Mouse (Mus musculus) urinary bladder, postnatal 36 days (tissue): ENCODE data around the gene Ung.

ENCODE experiments used
- DNase-seq, 2 experiments: peaks; one replicate each; pipeline ENCODE4 v3.0.0; 2022; ENCODE audit warnings: low spot score in 2 of 2, mixed read lengths in 1 of 2

Gene Ung

DNA sequence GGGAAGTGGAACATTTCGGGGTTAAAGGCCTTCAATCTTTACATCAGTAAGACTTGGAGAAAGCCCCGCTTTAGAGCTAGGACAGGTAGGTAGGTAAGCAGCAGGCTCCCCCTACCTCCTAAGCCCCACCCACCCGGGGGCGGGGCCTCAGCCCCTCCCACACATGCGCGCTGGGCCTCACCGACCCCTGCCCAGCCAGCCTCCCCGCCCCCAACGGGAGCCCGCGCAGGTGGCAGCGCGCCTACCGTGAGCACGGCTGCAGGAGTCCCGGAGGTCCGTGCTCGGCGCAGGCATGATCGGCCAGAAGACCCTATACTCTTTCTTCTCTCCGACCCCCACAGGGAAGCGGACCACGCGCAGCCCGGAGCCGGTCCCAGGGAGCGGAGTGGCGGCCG, at the start of gene Ung:
Gene Ung, plus strand, starts transcription at position 176 of the 395 bp plus-strand sequence.
- DNase-seq = no peak

DNA sequence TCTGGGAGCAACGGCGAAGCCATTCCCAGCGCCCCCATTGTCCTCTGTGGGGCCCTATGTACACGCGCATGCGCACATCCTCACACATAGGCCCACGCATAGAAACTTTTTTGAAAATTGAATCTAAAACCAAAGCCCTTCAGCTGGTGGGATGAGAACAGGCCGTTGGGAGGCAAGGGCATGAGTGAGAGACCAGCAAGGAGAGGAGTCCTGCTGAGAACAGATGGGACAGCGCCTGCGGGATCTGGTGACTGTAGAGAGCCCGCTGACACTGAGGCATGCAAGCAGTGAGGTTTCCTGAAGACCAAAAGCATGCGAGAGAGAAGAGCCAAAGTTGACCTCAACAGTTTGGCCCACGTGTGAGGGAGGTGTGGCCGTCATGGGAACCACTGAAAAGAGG, 44.7 kb upstream of the Ung start:
- no peak for DNase-seq

DNA sequence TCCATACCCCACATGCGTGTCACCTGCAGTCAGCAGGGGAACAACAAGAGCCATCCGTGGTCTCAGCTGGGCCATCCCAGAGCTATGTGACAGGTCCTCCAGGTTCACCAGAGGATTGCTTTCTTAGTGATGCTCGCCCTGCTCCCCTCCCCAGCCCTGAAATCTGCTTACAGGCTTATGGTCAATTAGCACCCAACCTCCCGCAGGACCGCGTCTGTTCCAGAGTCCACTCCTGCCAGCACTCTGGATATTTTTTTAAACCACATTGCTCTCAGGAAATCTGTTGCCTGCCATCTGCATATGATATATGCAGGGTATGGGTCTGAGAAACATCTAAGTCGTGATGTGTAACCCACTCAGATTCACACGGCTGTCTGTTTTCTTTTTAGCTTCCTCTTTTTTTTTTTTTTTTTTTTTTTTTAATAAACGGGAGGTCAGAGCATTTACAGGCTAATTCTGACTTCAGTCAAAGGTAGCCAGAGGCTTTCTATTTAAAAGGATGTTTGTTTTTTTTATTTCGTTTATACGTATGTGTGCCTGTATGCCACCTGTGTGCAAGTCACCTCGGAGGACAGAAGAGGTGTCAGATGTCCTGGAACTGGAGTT, 42.2 kb upstream of the Ung start:
- DNase-seq = no peak

DNA sequence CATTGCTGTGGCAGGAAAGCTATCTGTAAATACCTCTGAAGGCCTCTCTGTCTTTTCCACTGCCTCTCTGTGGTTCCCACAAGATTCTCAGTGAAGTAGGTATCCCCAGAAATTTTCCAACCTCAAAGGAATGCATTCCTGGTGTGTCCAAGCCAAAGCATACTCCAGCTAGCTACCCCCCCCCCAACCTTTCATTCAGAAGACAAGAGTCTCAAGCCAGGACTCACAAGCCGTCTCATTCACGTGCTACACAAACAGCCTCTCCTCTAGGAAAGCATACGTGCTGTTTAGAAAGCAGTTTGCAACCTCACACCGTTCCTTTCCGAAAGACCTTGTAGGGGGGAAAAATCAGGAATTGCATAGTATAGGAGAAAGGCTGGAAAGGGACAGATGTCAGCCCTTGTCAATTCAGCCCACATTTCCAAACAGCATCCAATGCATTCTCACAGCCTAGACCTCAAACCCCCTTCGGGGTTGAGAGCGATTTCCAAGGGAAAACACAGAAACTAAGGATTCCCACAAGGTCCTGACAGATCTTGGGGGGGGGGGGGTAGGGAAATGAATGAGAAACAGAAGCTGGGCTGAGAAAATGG, 39.7 kb upstream of the Ung start:
- no peak for DNase-seq

DNA sequence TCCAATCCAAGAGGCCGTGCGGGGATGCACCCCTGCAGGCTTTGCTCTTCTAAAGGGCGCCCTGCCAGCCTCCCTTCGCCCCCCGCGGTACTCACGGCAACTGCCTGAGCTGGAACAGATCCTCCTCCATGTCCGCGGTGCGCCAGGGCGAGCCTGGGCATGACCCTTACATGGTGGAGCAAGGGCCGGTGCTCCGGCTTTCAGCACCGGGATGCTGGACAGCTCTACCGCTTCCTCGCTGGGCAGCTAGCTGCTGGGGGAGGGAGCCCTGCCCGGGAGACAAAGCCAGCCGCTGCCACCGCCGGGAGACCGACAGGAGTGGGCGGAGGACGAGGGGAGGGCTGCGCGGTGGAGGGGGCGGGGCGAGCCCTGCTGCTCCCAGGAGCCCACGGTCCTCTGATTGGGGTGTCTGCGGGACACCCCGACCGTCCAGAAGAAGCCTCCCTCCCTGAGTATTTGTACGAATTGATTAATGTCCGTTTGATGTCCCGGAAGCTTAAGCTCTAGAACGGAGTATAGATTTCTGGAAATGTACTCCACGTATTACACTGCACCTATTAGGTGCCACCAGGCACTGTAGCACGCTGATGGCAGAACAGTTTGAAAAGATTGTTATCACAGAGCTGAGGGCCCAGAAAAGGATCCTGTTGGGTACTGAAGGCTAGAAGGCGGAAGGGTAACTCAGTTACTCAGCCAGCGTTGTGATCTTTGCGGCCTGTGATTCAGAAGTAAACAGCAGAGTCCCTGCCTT, 39.0 kb upstream of the Ung start, which contains the start of gene Svop:
Gene Svop, minus strand, starts transcription at position 514 of the 751 bp plus-strand sequence.
- DNase-seq = peak; percentile 41 to 67

DNA sequence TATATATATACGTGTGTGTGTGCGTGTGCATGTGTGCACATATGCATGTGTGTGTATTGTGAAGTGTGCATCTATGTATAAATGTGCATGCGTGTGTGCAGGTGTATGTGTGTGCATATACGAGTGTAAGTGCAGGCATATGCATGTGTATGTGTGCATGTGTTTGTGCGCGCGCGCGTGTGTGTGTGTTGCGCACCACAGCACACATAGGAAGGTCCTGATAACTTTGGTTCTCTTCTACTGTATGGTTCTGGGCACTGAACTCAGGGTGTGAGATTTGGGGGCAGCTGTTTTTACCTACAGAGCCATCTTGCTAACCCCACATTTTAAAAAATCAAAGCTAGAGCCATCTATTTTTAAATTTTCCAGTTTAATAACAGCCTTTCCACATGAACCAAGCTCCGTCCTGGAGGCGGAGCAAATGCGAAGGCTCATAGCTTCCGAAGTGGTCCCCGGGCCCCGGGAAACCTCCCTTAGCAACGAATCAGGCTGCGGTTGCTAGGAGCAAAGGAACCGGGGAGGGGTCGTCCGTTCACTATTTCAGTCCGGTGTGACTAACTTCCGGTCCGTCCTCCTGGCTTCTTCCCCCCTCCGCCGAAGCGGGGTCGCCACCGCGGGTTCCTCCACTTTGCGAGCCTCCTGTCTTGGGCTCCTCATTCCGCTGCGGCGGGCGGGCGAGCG, 30.3 kb upstream of the Ung start:
- peak; percentile 89 to 91 for DNase-seq

DNA sequence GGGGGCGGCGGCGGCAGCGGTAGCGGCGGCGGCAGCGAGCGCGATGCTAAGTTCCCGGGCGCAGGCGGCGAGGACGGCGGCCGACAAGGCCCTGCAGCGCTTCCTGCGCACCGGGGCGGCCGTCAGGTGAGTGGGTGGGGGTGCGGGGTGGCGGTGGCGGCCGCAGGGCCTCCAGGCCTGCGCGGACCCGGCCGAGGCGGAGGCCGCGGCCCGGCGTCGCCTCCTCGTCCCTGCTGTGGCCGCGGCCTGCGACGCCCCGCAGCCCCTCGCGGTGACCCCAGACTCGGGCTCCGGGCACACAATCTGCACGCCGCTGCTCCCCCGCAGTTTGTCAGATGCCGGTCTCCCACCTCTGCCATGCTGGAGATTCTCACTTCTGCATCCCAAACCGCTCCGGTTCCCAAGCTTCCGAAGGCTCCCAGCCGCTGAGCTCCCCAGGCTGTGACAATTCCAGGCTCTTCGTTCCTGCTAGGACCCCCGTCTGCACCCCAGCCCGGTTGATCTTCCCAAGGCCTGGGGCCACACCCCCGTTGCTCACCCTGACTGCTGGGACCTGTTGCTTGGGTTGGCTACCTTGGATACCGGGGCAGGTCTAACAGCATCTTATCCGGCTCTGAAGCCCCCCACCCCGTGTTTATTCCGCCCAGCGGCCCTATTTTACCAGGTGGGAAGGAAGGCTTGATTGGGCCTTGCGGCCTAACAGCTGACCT, 29.6 kb upstream of the Ung start:
- no peak for DNase-seq

DNA sequence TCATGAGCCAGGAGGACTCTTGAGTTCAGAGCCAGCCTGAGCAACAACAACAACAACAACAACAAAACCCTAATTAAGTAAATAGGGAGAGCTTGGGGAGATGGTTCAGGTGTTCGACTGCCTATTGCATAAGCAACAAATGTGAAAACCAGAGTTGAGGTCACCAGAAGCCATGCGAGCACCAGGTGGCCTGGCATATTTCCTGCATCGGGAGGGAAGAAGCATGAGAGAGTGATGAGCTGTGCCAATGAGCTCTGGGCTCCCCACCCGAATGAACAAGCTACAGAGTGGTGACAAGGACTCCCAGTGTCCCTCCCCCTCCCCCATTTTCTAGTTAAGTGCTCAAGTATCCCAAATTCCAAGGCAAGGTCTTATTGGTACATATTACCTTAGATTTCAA, 28.3 kb upstream of the Ung start:
- no peak for DNase-seq

DNA sequence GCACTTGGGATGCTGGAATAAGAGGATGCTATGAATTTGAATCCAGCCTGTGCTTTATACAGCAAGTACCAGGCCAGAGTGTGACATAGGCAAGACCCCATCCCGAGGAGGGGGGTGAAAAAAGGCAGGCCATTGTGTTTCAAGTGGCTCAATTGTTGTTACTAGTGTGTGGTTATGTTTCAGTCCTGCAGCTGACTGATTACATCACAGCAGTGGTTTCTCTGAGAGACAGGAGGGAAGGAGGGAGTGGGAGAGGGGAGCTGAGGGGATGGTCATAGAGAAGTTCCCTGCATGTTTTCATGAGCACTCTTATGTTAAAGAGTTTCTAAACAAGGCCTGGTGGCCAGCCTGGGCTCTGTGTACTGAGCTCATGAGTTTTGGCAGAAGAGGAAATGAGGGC, 27.4 kb upstream of the Ung start:
- no peak for DNase-seq

DNA sequence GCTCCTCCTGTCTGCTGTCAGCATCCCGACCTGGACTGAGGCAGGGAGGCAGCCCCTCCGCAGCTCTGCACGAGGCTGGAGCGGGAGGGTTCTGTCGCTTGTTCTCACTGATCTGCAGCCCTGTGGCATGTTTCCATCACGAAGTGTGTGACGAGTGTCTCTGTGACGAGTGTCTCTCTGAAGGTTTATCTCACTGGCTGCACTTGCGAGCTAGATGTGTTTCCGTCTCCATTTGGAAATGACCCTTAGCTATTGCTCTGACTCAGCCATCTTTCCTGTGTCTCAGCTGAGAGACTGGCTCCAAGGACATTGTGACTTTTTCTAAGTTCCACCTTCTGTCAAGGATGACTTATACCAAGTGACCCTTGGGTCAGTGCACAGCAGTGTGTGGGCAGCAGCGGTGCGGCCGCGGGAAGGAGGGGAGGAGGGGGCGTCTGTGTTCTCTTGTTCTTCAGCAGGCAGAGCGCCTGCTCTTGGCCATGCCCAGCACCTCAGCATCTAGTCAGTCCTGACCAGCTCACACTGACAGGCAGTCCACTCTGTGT, 23.7 kb upstream of the Ung start:
- DNase-seq = no peak

DNA sequence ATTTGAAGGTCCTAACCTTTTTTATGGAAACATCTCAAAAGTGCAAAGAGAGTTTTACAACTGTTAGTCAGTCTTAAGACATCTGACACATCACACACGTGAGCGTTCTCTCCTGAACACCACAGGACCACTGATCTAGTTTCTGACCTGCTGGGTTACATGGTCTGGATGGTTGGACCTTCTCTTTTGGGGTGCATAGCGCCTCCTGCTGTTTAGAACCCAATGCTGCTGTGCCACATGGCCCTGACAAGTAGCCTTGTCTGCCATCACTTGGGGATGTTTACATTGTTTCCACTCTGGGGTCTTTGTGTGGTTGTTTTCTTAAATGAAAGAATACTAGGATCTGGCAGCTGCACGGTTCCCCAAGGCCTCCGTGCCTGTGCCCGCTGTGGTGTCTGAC, 16.9 kb upstream of the Ung start:
- DNase-seq = no peak

DNA sequence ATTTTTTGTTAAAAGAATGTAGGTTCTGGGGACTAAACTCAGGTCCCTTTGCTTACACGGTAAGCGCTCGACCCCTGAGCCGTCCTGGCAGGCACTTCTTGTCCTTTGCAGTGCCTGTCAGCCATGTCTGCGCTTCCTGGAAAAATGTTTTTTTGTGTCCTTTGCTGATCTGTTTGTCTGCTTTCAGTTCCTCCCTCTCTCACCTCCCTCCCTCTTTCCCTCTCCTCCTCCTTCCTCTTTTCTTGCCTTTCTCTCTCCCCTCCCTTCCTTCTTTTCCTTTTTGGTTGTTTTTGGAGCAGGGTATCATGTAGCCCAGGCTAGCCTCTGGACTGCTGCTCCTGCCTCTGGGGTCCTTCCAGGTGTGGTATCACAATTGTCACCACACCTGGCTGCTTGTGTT, 15.2 kb upstream of the Ung start:
- no peak for DNase-seq

DNA sequence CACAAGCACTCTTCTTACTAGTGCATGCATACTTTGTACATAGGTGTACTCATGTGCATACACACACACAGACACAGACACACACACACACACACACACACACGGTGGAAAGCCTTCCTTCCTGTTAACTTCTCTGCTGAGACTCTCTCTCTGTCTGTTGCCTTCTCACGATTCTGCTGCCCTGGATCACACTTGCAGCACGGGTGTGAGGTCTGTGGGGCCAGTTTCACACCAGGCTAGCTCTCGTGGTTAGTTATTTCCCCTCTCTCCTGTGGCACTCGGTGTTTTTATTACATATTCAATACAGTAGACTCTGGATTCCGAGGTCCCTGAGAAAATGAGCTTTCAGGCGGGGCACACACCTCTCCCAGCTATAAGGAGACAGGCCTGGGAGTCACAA, 13.6 kb upstream of the Ung start:
- DNase-seq = no peak

DNA sequence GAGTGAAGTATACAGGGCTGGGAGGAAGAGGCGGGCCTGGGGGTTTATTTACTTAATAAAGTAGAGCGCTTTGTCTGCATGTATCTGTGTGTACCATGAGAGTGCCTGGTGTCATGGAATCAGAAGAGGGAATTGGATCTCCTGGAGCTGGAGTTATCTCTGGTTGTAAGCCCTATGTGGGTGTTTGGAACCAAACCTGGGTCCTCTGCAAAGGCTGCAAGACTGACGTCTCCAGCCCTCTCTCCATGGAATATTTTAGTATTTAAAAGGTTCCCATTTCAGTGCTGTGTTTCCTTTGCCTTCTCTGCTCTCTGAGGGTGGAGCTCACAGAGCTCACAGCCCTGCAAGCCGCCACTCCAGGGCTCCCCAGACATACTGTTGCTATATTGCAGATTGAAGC, 10.4 kb upstream of the Ung start:
- DNase-seq = no peak

DNA sequence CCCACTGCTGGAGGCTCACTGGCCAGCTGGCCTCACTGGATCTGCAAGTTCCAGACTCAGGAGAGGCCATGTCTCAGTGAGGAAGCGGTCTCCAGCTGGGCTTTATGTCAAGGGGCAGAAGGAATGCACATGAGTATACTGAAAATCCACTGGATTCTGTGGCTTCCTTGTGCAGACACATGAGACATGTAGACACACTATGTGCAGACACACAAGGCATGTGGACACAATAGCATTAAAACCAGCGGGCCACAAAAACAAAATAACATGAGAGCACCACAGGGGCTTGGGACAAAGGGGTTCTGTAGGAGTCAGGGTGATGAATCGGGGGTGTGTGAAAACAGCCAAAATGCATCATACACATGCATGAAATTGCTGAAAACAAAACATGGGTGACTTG, 4.2 kb upstream of the Ung start:
- DNase-seq = no peak

DNA sequence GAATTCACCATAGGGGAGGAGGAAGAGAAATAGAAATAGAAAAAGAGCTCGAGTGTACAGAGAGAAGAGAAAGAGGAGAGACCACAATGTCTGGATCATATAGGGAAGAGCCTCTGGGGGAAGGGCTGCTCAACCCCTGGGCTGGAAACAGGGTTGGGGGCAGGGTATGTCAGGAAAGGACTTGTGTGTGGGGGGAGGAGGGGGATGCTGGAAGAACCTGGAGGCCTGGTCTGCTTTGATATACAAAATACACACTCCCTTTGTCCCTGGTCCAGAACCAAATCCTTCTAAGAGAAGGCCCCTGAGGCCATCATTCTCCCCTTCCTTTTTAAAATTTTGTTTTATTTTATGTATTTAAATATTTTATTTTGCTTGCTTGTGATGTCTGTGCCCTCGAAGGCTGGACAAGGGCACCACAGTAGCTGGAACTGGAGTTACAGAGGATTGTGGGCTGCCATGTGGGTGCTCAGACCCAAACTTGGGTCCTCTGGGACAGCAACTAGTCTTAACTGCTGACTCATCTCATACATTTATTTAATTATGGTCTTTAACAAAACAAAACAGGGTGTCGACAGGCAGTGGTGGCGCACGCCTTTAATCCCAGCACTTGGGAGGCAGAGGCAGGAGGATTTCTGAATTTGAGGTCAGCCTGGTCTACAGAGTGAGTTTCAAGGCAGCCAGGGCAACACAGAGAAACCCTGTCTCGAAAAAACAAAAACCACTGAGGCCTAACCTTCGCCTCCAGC, 3.5 kb upstream of the Ung start:
- no peak for DNase-seq

DNA sequence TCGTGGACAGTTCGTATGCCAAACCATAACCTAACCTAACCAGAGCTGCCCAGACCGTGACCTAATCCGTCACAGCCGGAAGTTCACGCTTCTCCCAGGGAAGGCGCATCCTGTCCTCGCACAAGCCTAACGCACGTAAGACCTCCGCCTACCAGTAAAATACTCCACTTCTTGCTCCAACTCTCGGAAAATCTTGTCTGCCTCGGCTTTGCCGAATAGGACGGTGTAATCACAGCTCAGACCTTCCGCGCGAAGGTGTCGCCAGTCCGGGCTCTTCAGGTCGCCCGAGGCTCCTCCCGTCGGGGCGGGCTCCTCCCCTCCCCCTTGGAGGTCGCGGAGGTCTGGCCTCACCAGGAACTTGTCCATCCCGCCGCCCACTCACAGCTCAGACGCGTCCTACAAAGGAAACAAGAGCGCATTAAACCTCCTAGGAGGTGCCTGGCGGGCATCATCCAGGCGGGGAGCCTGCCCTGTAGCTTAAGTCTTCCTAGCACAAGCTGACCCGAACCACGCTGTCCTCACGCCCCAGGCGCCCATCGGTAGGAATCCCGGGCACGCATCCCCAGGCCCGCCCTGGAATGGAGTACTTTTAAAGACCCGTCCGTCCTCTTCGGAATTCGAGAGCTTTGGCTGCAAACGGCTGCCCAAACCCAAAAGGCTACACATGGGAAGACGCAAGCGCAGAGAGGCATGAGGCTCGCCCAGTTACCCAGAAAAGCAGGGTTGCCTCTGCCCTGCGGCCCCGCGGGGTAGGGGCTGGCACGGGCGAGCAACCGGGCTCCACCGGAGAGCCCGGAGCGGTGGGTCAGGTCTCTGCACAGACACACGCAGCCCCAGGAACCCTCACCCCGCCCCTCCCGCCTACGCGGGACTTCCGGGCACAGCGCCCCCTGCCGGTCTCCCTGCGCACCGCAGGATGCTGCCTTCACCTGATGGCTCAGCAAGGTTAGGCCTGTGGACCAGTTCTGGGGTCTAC, 2.5 kb upstream of the Ung start, which contains the start of gene Alkbh2:
Gene Alkbh2, minus strand, starts transcription at position 845 of the 976 bp plus-strand sequence.
- peak; percentile 72 to 74 for DNase-seq

DNA sequence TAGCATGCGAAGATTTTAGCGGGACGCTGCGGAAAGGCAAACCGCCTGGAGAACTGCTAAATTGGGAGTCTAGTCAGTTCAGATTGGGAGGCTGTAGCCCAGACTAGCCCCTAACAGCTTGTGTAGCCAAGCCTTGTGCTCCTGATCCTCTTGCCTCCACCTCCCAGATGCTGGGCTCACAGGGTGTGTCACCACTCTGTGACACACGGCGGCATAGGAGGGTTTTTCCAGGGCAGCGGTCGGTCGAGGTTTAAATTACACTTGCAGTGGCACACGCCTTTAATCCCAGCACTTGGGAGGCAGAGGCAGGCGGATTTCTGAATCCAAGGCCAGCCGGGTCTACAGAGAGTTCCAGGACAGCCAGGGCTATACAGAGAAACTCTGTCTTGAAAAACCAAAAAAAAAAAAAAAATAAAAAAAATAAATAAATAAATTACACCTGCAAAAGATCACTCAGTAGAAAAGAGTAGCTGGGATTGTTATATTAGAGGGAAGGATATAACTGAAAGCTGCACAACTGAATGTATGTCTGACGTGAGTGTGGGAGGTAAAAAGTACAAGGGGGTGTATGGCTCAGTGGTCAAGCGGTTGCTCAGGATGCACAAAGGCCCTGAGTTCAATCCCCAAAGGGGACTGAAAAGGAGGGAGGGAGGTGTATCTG, 506 bp upstream of the Ung start:
- DNase-seq = no peak
